Mouse (Mus musculus) Patski (cell line): ENCODE results near the gene Gca. TPM values are rescaled to one million over a fixed set of nuclear protein-coding genes. Genes with fewer than 3 reads are reported as not detected.
A peak's percentile ranks its signal among the peaks of the same experiment; 100 is the strongest.

Experiments
- ATAC-seq: fragments of 100-300 bp; one replicate; pipeline ENCODE4 v1.8.0; 2021
- CTCF ChIA-PET: fragments of 350-600 bp; sonication (Branson Sonifier 250); formaldehyde crosslinking; loops from one replicate; lab custom pipeline; 2022; ENCODE audit warnings: inconsistent platforms; lab: Charles Lee
- POLR2A ChIA-PET: fragments of 350-600 bp; sonication (Branson Sonifier 250); formaldehyde crosslinking; loops from one replicate; lab custom pipeline; 2022; ENCODE audit warnings: antibody characterized with exemption, inconsistent platforms; lab: Charles Lee
- DNase-seq: peaks from one replicate; pipeline ENCODE4 v3.0.0-alpha.2; 2011; ENCODE audit warnings: low read depth, low spot score
- H3K27me3 ChIP-seq: fragments of 371-371 bp; one replicate; pipeline ENCODE4 v1.5.1; 2021
- CTCF ChIP-seq: fragments of 100-300 bp; IDR thresholded peaks from one replicate; pipeline ENCODE4 v1.5.1; 2021
- in situ Hi-C: fragments of 300-500 bp; cut with MboI; formaldehyde crosslinking; loops from 3 replicates; pipeline ENCODE4 v1.11.1; 2018; ENCODE audit warnings: low pct_unique_long_range_greater_than_20kb, mixed read lengths
- polyA plus RNA-seq: library from polyadenylated mRNA; unstranded; gene quantifications from one replicate; pipeline ENCODE4 v1.2.3, GENCODE M21; 2021

Gene Gca
- polyA plus RNA-seq, 1 experiment from 2014 or later = 7.6 TPM

DNA sequence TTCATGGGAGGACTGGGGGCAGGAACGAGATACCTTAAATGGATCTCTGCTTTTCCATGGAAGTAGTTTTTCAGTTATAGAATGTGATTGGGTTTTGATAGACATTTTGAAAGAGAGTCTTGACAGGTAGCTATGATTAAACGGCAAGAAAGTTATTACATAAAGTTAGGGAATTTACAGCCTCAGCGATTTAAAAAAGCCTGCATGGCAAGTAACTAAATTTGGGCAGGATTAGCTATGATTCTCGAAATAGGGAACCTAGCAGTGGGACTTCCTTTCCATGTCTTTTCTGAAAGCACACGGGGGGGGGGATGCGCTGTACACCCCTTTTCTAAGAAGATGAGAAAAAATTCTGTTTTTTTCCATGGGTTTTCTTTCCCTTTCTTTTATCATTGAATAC lies 53.2 kb downstream of the Gca start:
- no peak for TF ChIP-seq CTCF
- no peaks in the 10 kb centered on the region for H3K27me3 ChIP-seq
- DNase-seq (no peak), ATAC-seq (no peak)
- in situ Hi-C loops = no loop called here
- ChIA-PET CTCF (interaction anchor here (1.2 kb wide), 1 partner anchor 74 kb away, joined by 3 read pairs; no protein-coding TSS in a partner anchor), POLR2A (interaction anchor here (0.6 kb wide), 1 partner anchor 671 kb away, joined by 3 read pairs; no protein-coding TSS in a partner anchor)

- in situ Hi-C loops = no loop called here
- ChIA-PET CTCF (no interaction called here), POLR2A (no interaction called here)
- no peaks in the 10 kb centered on the region for H3K27me3 ChIP-seq
- no peak for DNase-seq
- TF ChIP-seq CTCF = no peak
- no peak for ATAC-seq
These were observed 54.3 kb downstream of the Gca start for GRCm38 (mm10) chr2:62718411-62718810.

- TF ChIP-seq CTCF = no peak
- ATAC-seq (no peak), DNase-seq (peak; percentile 51)
- in situ Hi-C loops = no loop called here
- no peaks in the 10 kb centered on the region for H3K27me3 ChIP-seq
- ChIA-PET CTCF (no interaction called here), POLR2A (interaction anchor here (0.6 kb wide), 1 partner anchor 365 kb away, joined by 3 read pairs; no protein-coding TSS in a partner anchor)
These were observed 61.9 kb downstream of the Gca start for GRCm38 (mm10) chr2:62725946-62726345.

GRCm38 (mm10) chr2:62727732-62728131 lies 63.6 kb downstream of the Gca start:
- CTCF ChIA-PET = no interaction called here
- TF ChIP-seq CTCF = no peak
- ATAC-seq (no peak), DNase-seq (no peak)
- no peaks in the 10 kb centered on the region for H3K27me3 ChIP-seq
- POLR2A ChIA-PET = no interaction called here
- in situ Hi-C loops = no loop called here

DNA sequence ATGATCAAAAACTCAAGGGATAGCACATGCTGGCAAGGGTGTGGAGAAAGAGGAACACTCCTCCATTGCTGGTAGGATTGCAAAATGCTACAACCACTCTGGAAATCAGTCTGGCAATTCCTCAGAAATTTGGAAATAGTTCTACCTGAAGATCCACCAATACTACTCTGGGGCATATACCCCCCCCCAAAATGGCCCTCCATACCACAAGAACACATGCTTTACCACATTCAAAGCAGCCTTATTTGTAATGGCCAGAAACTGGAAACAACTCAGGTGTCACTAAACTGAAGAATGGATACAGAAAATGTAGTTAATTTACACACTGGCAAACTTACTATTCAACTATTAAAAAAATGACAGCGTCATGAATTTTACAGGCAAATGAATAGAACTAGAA lies 66.6 kb downstream of the Gca start:
- no peak for ATAC-seq
- H3K27me3 ChIP-seq = peaks cover 6% of the 10 kb centered on the region
- no peak for TF ChIP-seq CTCF
- in situ Hi-C loops = no loop called here
- ChIA-PET POLR2A (no interaction called here), CTCF (no interaction called here)
- DNase-seq = no peak

DNA sequence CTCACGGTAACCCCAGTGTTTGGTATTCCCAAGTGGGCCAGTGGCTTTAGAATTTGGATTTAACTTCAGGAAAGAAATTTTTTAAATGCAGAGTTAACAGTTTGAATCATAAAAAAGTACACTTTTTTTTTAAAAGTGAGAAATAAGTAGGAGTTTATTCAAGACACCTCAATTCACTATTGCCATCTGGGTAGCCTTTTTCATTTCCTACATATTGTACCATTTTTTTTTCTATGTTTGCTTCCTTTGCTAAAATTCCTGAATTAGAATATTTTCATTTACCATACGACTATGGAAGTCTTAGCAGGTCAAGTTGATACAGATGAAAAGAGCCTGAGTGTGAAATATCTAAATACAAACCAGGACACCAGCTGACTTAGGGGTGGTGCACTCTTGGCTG lies 79.0 kb downstream of the Gca start:
- ATAC-seq = no peak
- ChIA-PET CTCF (no interaction called here), POLR2A (no interaction called here)
- in situ Hi-C loops = no loop called here
- no peak for DNase-seq
- TF ChIP-seq CTCF = no peak
- no peaks in the 10 kb centered on the region for H3K27me3 ChIP-seq

Other genes with a start within 250 kb of the Gca start
- gene Gcg, start 180.6 kb upstream of the Gca start, polyA plus RNA-seq = not detected
- gene Fap, start 90.2 kb upstream of the Gca start, polyA plus RNA-seq = not detected
- 3.2 TPM for gene Ifih1, start 18.0 kb upstream of the Gca start, polyA plus RNA-seq